Mouse (Mus musculus): ENCODE data around the gene Vwa8.

- TF ChIP-seq CTCF (IDR thresholded peaks at IDR 0.05; ENCODE audit: low read depth) (no peak), EP300 (IDR thresholded peaks at IDR 0.05; ENCODE audit: low read depth) (no peak)
Measured at GRCm38 (mm10) chr14:78816411-78816810, 32.4 kb upstream of the Vwa8 start.
